Mouse (Mus musculus) ZHBTc4 (cell line): ENCODE measurements at regions not wholly inside any gene's neighbourhood (a gene's known extent, or its start where the extent isn't known, plus 50 kb on each side); places are given as distances from the start of the nearest gene placed in this dataset.

Source experiments
- DNase-seq: peaks from one replicate; pipeline ENCODE4 v3.0.0-alpha.2; 2011; ENCODE audit warnings: low read depth, low spot score

DNA sequence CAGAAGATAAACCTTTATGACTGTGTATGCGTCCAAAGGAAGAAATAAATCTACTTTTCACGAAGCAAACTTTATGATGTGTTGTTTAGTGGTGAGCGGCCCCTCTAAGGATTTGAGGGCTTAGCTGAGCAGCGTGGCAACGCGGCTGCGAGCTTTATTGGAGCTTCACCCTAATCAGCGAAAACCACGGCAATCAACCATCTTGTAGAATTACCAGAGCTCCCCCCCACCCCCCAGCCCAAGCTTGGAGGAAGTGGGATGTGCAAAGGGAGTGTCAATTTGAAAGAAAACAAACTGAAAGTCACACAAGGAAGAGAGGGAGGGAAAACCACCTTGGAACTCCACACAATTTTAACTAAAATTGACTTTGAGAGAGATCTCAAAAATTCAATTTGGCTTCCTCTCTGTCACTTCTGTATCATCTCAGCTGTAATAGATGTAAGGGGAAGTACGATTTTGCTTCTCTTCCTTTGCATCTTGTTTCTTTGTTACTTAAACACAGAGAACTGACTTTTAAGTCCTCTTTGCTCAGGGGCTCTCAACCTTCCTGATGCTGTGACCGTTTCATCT is 229.1 kb upstream of the Satb1 start:
- DNase-seq = no peak

- no peak for DNase-seq
These were observed 203.4 kb upstream of the Satb1 start for GRCm38 (mm10) chr17:52036479-52036878.

- DNase-seq = no peak
These were observed 198.0 kb upstream of the Satb1 start for GRCm38 (mm10) chr17:52031079-52031478.

- no peak for DNase-seq
These were observed 153.8 kb upstream of the Satb1 start for GRCm38 (mm10) chr17:51986920-51987319.

GRCm38 (mm10) chr17:51986212-51986611 is 153.1 kb upstream of the Satb1 start:
- DNase-seq = peak; percentile 34

GRCm38 (mm10) chr17:51979126-51979525 is 146.0 kb upstream of the Satb1 start:
- no peak for DNase-seq

- DNase-seq = peak; percentile 66
These were observed 138.4 kb upstream of the Satb1 start for GRCm38 (mm10) chr17:51971444-51971843.

- DNase-seq = no peak
These were observed 133.6 kb upstream of the Satb1 start for GRCm38 (mm10) chr17:51966573-51967284.

- DNase-seq = no peak
These were observed 129.5 kb upstream of the Satb1 start for GRCm38 (mm10) chr17:51962529-51963110.

- no peak for DNase-seq
These were observed 128.2 kb upstream of the Satb1 start for GRCm38 (mm10) chr17:51961337-51961736.

GRCm38 (mm10) chr17:51956275-51956674 is 123.2 kb upstream of the Satb1 start:
- DNase-seq = no peak

DNA sequence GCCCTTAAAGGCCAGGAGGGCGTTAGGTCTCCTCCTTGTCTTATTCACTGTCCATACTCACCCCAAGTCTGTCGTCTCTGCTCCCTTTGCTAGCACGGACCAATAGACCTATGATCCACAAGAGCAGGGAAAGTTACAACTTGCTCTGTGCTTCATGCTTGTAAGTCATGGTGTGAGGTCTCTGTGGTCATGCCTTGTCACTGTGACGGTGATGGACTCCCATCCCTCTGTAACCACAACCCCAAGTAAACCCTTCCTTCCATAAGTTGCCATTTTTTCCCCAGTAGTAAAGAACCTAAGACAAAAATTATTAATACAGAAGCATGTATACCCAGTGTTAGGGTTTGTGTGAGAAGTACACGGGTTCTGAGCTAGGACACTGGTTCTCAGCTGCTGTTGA is 104.6 kb upstream of the Satb1 start:
- no peak for DNase-seq

DNA sequence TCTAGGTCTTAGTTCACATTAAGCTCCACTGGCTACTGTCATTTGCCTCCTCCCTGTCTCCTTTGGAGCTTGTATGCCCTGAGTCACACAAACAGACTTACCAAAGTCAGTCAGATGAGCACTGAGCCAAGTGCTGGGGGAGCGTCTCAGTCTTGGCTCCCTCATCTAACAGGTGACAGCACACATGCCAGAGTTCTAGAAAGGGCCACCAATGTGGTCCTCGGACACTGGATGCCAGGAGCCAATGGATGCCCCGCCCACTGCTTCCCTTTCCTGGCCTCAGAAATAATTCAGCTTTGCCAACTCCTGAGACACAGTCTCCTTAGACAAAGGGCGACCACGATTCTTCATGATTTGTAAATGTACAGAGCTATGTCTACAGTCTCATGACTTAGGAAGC is 103.0 kb upstream of the Satb1 start:
- no peak for DNase-seq

DNA sequence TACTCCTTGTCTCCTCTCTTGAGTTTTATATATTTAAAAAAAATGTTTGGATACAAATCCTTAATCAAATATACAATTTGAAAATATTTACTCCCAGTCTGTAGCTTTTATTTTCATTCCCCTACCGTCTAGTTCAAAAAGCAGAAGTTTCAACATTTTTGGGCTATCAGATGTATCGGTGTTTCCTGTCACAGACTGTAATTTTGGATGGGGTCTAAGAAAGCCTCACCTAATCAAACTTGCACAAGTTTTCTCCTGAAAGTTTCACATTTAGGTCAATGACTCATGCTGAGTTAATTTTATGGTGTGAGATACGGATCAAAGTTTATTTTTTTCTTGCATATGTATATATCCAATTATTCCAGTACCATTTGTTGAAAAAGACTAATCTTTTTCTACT is 93.3 kb upstream of the Satb1 start:
- no peak for DNase-seq

DNA sequence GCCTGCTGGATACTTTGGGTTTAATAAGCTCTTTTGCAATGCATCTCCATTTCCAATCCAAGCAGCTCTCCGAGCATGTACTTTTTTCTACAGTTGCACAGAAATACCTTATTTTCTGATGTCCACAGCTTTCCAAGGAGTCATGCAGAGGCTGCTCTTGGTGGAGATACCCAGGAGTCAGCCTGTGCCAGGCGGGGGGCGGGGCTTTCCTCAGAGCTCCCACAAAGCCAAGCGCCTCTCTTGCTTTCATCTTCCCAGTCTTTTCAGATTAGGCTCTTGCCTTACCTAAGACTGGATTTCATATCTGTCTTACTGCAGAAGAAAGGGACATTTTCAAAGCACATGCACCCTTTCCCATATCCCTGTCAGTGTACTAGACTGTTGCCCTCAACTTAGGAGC is 73.9 kb upstream of the Satb1 start:
- DNase-seq = no peak

DNA sequence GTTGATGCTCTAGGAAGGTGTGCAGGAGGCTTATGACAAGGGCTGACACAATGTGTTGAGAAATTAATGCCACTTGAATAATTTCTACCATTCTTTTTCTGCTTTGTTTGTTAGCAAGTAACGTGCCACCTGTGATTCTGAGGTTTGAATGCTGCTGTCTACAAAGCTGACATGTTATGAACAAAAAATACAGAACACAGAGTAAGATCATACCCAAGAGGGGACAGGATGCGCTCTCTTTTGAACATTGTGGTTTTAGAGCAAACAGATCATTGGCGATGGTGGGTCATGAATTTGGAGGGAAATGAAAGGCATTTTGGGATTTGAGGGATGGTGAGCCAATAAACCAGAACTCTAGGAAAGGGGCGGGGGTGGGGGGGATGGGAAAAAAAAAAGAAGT is 73.3 kb upstream of the Satb1 start:
- DNase-seq = no peak

GRCm38 (mm10) chr17:51903885-51904284 is 70.8 kb upstream of the Satb1 start:
- DNase-seq = no peak

DNA sequence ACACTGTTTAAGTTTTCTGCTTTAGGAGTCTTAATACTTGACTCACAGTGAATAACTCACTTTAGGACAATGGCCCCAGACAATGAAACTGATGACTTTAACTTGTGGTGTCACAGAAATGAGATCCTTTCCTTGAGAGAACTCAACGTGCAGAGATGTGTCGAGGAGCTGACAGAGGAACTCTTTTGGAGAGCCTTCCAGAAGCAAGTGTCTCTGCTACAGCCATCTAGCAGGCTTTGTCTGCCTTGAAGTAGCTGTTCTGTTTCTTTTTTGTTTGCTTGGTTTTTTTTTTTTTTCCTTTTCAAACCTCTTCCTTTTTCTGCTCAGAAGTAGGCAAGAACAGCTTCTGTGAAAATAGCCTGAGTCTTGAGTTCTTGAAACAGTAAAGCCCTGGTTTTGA is 66.3 kb upstream of the Satb1 start:
- no peak for DNase-seq

DNA sequence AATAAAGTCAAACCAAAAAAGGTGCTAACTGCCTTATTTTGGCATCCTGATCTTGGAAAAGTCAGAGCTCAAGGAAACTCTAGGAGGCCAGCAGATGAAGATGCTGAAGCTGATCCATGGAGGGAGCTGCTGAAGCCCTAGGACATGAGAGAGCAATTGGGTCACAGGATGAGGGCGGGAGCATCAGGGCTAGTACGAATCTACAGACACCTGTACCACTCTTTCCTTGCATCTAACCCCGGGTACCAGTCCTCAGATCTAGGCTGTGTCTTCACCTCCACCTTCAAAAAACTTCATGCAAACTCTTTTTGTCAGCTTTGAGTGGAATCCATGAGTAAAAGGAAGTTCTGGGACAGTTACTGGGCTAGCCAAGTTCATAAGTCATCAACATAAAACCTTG is 63.1 kb upstream of the Satb1 start:
- no peak for DNase-seq

GRCm38 (mm10) chr17:51894278-51894677 is 61.2 kb upstream of the Satb1 start:
- DNase-seq = no peak

DNA sequence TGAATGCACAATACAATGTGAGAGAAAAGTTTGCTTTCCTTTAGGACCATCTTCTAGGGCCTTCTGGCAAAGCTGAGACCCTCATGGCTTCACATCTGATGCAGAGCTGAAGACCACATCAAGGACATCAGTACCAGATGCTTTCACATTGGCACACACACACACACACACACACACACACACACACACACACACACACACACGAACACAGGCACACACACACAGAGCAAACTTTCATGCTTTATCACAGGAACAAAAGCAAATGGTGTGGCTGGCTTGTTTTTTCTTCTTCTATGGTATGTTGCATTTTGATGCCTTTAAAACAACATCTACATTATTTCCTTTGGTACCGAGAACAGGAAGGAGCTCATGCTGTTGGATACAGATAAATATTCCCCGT is 59.8 kb upstream of the Satb1 start:
- no peak for DNase-seq

- no peak for DNase-seq
These were observed 59.1 kb upstream of the Satb1 start for GRCm38 (mm10) chr17:51892159-51892558.
